Mouse (Mus musculus): Measurements from ENCODE around the gene Nptx1. TPM values are rescaled to one million over a fixed set of nuclear protein-coding genes. Genes with fewer than 3 reads are reported as not detected.

The Nptx1 gene
- polyA plus RNA-seq, 1 experiment from 2014 or later = 15.3 TPM

DNA sequence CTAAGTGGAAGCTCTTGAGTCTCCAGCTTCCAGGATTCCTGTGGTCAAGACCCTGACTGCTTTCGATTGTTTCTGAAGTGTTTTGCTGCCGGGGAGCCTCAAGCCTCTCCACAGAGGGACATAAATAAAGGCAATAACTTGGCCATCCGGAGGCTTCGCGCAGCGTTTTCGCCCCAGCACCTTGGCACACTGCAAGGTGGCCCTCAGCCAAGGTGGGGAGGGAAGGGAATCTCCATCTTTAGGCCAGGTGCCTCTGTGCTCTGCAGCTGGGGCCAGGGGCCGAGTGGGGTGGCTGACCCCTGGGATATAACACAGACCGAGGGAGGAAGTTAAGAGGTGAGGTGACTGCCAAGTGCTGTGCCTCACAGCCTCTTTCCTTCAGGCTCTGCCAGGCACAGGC is 15.6 kb upstream of the Nptx1 start:
- no peak overlapping the region for H3K4me2 ChIP-seq
- H3K9me3 ChIP-seq = no peaks in the 10 kb centered on the region
- peaks cover 60% of the 10 kb centered on the region for H3K4me1 ChIP-seq (replicated peaks)
- no peak overlapping the region for H3K9ac ChIP-seq
- 0 out of 2 replicates have a peak overlapping the region, but pooled peaks have one; percentile 6 for H3K27ac ChIP-seq (replicated peaks)
- H3K27me3 ChIP-seq = 0 out of 2 replicates have a peak, but pooled peaks cover 11% of the 10 kb centered on the region
- H3K4me3 ChIP-seq = no peak overlapping the region
- 20% methylated on average over 9 of the region's 9 CpGs for WGBS
- no peaks in the 10 kb centered on the region for H3K36me3 ChIP-seq
- no peak for ATAC-seq (ENCODE audit: low read depth)

DNA sequence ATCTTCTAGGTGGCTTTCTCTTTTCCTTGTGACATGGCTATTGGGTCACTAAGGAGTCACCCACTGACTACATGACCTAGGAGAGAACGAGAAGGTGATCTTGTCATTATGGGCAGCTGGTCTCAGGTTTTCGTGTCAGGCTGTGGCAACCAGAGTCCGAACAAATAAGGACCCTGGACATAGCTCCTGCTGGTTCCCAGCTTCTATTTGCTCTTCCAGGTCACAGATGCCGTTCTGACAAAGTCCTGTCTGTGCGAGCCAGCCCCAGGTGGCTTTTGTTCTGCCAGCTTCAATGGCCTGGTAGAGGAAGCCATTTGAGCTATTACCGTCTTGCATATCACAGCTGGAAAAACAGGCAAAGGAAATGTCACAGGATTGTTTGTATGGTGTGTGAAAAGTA is 14.7 kb upstream of the Nptx1 start:
- H3K4me1 ChIP-seq (replicated peaks) = peaks cover 69% of the 10 kb centered on the region
- no peak for ATAC-seq (ENCODE audit: low read depth)
- no peak overlapping the region for H3K27ac ChIP-seq (replicated peaks)
- H3K27me3 ChIP-seq = 0 out of 2 replicates have a peak, but pooled peaks cover 11% of the 10 kb centered on the region
- no peaks in the 10 kb centered on the region for H3K9me3 ChIP-seq
- 17% methylated on average over 6 of the region's 6 CpGs for WGBS
- H3K9ac ChIP-seq = peak overlapping the region; percentile 22; the same call in 1 of the 2 replicates
- no peak overlapping the region for H3K4me3 ChIP-seq
- H3K36me3 ChIP-seq = no peaks in the 10 kb centered on the region
- no peak overlapping the region for H3K4me2 ChIP-seq

DNA sequence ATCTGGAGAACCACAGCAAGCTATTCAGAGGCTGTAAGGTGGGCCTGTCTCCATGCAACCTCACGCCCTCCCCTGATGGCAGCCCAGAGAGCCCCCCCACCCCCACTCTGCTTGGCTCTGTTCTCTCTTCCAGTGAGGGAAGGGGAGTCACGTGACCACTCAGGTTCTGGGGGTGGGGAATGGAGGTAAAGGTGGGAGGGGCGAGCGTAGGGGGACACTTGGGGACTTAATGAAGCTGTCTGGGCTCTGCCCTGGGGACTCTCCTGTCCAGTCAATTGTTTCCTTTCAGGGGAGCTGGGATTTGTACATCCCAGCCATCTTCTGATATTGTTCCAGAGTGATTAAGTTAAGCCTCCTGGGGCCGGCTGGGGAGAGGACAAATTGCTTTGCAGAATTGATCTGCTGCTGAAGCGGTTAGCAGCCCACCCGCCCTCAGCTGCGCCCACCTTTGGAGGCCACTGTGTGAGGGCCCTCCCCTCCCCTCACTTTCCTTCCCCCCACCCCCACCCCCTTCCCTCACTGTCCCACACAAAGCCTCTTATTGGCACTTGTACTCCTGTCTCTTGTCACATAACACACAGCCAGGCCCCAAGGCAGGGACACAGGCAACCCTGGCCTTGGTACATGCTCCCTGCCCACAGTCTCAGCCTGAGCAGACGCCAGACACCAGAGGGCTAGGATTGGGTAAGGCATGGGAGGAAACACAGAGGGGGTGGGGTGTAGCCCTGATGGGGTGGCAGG is 11.5 kb upstream of the Nptx1 start:
- H3K27me3 ChIP-seq = peaks cover 14% of the 10 kb centered on the region
- H3K9me3 ChIP-seq = no peaks in the 10 kb centered on the region
- H3K4me2 ChIP-seq = peak overlapping the region; percentile 30
- peak overlapping the region; percentile 60 for H3K9ac ChIP-seq
- H3K36me3 ChIP-seq = no peaks in the 10 kb centered on the region
- no peak overlapping the region for H3K4me3 ChIP-seq
- peaks cover 58% of the 10 kb centered on the region for H3K4me1 ChIP-seq (replicated peaks)
- ATAC-seq (ENCODE audit: low read depth) = peak; percentile 75
- 7% methylated on average over 9 of the region's 9 CpGs for WGBS
- H3K27ac ChIP-seq (replicated peaks) = peak overlapping the region; percentile 94

DNA sequence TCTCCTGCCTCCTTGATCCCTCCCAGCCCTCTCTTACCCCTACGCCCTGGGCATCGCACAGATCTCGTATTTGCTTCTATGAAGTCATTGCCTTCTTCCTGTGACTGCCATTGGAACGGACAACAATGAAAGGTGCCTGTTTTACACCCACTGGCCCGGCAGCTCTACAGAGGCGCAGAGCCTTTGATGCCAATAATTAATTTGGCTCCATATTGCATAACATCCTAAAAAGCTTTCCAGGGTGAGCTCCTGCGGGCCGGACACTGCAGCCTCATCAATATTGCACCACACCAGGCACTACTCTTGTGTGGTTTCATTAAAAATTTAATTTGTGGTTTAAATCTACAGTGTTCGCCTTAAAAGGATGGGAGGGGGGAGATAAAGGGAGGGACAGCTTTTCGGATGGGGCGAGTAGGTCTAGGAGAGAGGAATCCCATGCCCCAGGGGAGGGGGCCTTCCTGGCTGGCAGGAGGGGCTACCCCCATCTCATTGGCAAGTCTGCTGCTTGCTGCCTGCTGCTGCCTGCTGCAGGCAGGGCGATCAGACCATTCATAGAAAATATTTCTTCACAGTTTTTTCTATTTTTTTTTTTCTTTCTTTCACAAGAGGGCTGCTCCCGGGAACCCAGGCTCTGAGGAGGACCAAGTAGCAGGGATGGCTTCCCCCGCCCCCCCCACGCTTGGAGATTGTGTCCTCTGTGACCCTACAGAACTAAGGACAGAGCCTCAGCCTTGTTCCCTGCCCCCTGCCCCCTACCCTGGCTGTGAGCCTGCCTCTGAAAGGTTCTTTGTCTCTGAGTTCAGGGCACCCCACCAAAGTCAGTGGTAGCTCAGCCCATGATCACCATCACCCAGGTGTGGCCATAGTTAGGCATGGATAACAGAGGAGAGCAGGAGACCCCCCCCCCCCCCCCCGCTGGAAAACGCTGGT is 10.7 kb upstream of the Nptx1 start:
- peaks cover 51% of the 10 kb centered on the region for H3K4me1 ChIP-seq (replicated peaks)
- no peak overlapping the region for H3K4me3 ChIP-seq
- no peaks in the 10 kb centered on the region for H3K36me3 ChIP-seq
- ATAC-seq (ENCODE audit: low read depth) = peak; percentile 29; the same call in 1 of the 2 replicates
- peaks cover 14% of the 10 kb centered on the region for H3K27me3 ChIP-seq
- H3K9ac ChIP-seq = peak overlapping the region; percentile 60
- peak overlapping the region; percentile 94 for H3K27ac ChIP-seq (replicated peaks)
- H3K9me3 ChIP-seq = no peaks in the 10 kb centered on the region
- peak overlapping the region; percentile 30 for H3K4me2 ChIP-seq
- WGBS = 9% methylated on average over 15 of the region's 17 CpGs

DNA sequence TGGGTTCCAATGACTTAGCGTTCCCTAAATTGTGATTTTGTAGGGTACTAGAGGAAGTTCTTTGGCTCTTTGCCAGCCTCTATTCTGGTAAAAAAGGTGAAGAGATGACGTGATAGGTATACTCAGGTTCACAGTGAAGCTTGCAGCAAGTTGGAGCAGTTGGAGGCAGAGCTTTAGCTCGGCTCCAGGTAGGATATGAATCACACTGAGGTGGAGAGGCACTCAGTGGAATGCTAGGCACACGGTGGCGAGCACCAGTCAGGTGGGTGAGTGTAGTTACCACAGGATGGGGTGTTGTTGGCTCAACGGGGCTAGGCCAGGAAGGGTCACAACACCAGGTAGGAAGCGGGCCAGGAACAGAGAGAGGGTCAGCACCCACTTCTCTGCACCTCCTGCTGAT is 7.6 kb upstream of the Nptx1 start:
- no peak overlapping the region for H3K4me2 ChIP-seq
- H3K36me3 ChIP-seq = no peaks in the 10 kb centered on the region
- H3K9me3 ChIP-seq = no peaks in the 10 kb centered on the region
- H3K4me1 ChIP-seq (replicated peaks) = peaks cover 60% of the 10 kb centered on the region
- no peak overlapping the region for H3K27ac ChIP-seq (replicated peaks)
- ATAC-seq (ENCODE audit: low read depth) = no peak
- H3K9ac ChIP-seq = no peak overlapping the region
- no peak overlapping the region for H3K4me3 ChIP-seq
- 85% methylated on average over 7 of the region's 7 CpGs for WGBS
- peaks cover 33% of the 10 kb centered on the region for H3K27me3 ChIP-seq

DNA sequence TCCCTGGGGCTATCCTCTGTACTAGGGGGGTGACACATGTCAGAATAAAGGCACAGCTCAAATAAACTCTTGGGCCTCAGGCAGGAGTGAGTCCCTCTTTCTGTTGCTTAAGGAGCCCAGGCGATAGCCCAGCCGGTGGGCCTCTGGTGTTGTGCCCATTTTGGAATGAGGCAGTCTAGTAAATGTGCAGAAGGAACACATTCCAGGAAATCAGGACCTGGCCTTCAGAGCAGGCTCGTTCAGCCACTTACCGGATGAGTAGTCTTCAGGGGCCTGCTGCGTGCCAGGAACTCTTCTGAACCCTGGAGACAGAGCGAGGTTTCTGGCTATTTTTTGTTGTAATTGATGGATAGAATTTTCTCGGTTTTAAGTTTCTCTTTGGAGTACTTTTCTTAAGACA is 7.2 kb upstream of the Nptx1 start:
- no peak overlapping the region for H3K4me2 ChIP-seq
- H3K4me1 ChIP-seq (replicated peaks) = peaks cover 58% of the 10 kb centered on the region
- H3K27ac ChIP-seq (replicated peaks) = no peak overlapping the region
- WGBS = 79% methylated on average over 7 of the region's 7 CpGs
- H3K9me3 ChIP-seq = no peaks in the 10 kb centered on the region
- ATAC-seq (ENCODE audit: low read depth) = no peak
- H3K4me3 ChIP-seq = no peak overlapping the region
- H3K36me3 ChIP-seq = no peaks in the 10 kb centered on the region
- H3K9ac ChIP-seq = no peak overlapping the region
- H3K27me3 ChIP-seq = peaks cover 37% of the 10 kb centered on the region

DNA sequence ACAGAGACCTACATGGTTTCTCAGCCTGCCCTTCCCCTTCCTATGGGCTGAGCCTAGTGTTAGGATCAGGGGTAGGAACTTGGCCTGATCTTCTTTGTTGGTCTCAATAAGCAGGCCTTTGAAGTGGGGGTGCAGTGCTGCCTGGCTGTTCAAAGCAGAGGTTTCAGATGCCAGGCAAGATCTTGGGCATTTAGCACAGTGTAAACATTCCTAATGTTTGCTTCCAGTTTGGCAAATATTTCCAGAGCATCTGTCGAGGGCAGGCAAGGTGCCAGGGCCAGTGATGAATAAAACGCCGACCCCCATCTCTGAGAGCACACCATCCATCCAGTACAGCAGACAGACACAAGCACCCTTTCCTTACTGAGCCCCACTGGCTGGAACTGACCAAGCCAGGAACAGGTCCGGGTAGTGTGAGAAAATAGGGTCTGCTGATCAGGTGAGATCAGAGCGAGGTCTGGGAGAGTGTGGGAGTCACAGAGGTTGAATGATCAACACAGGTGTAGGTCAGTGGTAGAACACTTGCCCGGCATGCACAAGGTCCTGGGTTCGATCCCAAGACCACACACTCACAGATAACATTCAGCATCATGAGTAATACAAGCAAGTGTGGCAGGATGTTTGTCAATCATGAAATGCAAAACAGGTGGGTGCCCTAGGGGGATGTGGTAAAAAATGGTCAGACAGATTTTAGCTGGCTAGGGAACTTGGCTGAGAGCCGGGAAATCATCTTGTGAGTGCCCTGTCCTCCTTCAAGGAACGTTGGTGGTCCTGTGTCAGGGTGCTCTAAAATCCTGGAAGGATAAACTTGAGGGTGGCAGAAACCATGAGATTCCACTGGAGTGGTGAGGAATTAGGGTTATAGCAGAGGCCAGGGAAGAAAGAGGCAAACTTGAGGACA is 5.6 kb upstream of the Nptx1 start:
- H3K27ac ChIP-seq (replicated peaks) = no peak overlapping the region
- H3K4me1 ChIP-seq (replicated peaks) = peaks cover 58% of the 10 kb centered on the region
- WGBS = 69% methylated on average over 9 of the region's 9 CpGs
- no peak overlapping the region for H3K4me3 ChIP-seq
- H3K9ac ChIP-seq = no peak overlapping the region
- no peak for ATAC-seq (ENCODE audit: low read depth)
- no peaks in the 10 kb centered on the region for H3K9me3 ChIP-seq
- H3K27me3 ChIP-seq = peaks cover 52% of the 10 kb centered on the region
- no peaks in the 10 kb centered on the region for H3K36me3 ChIP-seq
- H3K4me2 ChIP-seq = no peak overlapping the region

DNA sequence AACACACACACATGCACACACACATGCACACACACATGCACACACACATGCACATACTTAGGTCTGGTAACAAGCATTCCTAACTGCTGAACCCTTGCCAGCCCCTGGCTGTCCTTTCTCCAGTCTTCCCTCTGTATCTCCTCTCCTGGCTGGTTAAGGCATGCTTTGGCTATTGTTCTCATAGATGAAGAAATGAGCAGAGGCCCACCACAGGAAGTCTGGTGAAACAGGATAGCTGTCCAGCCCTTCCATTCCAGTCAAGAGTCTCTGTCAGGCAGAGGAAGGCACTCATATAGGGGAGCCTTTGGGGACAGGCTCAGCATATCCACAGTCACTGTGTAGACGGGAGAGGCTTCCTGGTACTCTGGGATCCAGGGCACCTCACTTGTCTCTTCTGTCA is 4.7 kb upstream of the Nptx1 start:
- 57% methylated on average over 1 of the region's 1 CpGs for WGBS
- Histone ChIP-seq H3K27ac (replicated peaks) (no peak overlapping the region), H3K9me3 (no peaks in the 10 kb centered on the region), H3K9ac (no peak overlapping the region), H3K4me1 (replicated peaks) (peaks cover 55% of the 10 kb centered on the region), H3K27me3 (peaks cover 56% of the 10 kb centered on the region), H3K4me2 (no peak overlapping the region), H3K36me3 (no peaks in the 10 kb centered on the region), H3K4me3 (no peak overlapping the region)
- ATAC-seq (ENCODE audit: low read depth) = no peak

DNA sequence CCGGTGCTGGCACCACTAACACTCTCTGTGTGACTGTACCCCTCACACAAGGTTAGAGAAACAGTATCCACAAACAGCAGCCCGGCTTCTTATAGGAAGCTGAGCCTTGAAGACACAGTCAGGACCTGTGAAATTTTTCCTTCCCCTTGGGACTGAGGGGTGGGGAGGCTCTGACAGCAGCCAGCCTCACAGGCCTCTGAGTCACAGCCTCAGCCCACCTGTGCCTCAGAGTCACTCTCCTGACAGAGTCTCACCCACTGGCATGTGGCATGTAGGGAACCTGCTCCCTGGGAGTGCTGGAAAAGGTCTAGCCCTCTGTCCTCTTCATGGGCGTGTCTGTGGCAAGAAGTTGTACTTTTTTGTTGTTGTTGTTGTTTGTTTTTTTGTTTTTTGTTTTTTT is 3.9 kb upstream of the Nptx1 start:
- H3K36me3 ChIP-seq = no peaks in the 10 kb centered on the region
- H3K27me3 ChIP-seq = peaks cover 59% of the 10 kb centered on the region
- 60% methylated on average over 3 of the region's 3 CpGs for WGBS
- no peak for ATAC-seq (ENCODE audit: low read depth)
- peaks cover 55% of the 10 kb centered on the region for H3K4me1 ChIP-seq (replicated peaks)
- H3K4me2 ChIP-seq = no peak overlapping the region
- H3K4me3 ChIP-seq = no peak overlapping the region
- H3K27ac ChIP-seq (replicated peaks) = no peak overlapping the region
- no peak overlapping the region for H3K9ac ChIP-seq
- H3K9me3 ChIP-seq = no peaks in the 10 kb centered on the region

DNA sequence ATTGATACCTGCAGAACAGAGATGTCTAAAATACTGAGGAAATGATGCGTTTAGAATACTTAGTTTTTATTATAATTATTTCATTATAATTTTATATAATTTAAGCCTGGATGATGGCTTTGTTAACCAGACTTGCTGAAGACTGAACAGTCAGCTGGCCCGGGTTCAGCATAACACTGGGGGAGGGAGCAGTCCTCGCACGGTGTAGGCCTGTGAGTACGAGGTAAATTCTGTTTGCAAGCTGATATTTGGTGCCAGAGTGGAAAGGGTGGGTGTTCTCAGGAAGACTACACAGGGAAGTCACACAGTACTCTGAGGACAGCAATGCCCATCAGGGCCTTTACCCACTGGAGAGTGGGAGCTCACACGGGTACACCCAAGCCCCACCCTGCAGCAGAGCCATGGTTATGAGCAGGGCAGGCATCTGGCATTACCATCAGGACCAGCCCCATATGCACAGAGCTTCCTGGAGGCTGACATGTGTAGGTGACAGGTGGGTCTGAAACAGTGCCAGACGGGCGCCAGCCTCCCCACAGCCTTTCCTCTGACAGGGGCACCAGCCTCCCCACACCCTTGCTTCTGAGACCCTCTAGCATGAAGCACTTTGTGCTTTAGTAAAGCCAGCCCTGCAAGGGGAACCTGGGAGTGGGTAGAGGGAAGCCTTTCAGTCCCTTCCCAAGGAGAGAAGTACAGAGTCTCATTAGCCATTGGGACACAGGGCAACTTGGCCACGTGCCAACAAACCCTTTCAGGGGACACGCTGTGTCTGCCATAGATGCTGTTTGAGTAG is 3.2 kb upstream of the Nptx1 start:
- Histone ChIP-seq H3K36me3 (no peaks in the 10 kb centered on the region), H3K27ac (replicated peaks) (peak overlapping the region; percentile 18; the same call in 1 of the 2 replicates), H3K4me1 (replicated peaks) (peaks cover 61% of the 10 kb centered on the region), H3K9me3 (no peaks in the 10 kb centered on the region), H3K4me2 (0 out of 2 replicates have a peak overlapping the region, but pooled peaks have one; percentile 0), H3K9ac (0 out of 2 replicates have a peak overlapping the region, but pooled peaks have one; percentile 44), H3K4me3 (no peak overlapping the region), H3K27me3 (peaks cover 66% of the 10 kb centered on the region)
- WGBS = 50% methylated on average over 10 of the region's 10 CpGs
- ATAC-seq (ENCODE audit: low read depth) = no peak

DNA sequence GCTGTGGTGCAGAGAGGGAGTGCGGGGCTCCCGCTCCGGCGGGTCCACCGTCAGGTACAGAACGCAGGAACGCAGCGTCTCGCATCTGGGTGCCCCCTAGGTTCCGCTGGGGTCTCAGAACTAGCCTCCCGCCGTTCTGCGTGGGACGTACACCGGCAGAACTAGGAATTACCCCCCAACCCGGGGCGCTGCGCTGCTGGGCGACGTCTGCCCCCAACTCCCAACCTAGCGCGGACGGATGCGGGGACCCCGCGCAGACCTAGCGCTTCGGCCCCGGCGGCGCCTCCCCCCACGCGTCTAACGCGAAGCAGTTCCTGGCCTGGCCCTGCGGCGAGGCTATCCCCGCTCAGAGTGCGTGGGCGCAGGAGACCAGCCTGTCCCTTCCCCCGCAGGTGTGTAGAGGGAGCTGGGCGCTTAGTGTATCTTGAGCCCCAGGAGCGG is 1.8 kb upstream of the Nptx1 start:
- no peak for ATAC-seq (ENCODE audit: low read depth)
- Histone ChIP-seq H3K27me3 (peaks cover 71% of the 10 kb centered on the region), H3K9ac (peak overlapping the region; percentile 88), H3K27ac (replicated peaks) (peak overlapping the region; percentile 25), H3K4me3 (peak overlapping the region; percentile 78), H3K9me3 (no peaks in the 10 kb centered on the region), H3K4me1 (replicated peaks) (peaks cover 74% of the 10 kb centered on the region), H3K4me2 (peak overlapping the region; percentile 97), H3K36me3 (no peaks in the 10 kb centered on the region)
- WGBS = 1% methylated on average over 43 of the region's 43 CpGs
